Mouse (Mus musculus): Measurements from ENCODE around the gene Rc3h2. TPM values are rescaled to one million over a fixed set of nuclear protein-coding genes. Genes with fewer than 3 reads are reported as not detected.

Gene Rc3h2
- total RNA-seq (2022), result 10 to 100 TPM; 28.1 to 36.7 (median 35.2) TPM

DNA sequence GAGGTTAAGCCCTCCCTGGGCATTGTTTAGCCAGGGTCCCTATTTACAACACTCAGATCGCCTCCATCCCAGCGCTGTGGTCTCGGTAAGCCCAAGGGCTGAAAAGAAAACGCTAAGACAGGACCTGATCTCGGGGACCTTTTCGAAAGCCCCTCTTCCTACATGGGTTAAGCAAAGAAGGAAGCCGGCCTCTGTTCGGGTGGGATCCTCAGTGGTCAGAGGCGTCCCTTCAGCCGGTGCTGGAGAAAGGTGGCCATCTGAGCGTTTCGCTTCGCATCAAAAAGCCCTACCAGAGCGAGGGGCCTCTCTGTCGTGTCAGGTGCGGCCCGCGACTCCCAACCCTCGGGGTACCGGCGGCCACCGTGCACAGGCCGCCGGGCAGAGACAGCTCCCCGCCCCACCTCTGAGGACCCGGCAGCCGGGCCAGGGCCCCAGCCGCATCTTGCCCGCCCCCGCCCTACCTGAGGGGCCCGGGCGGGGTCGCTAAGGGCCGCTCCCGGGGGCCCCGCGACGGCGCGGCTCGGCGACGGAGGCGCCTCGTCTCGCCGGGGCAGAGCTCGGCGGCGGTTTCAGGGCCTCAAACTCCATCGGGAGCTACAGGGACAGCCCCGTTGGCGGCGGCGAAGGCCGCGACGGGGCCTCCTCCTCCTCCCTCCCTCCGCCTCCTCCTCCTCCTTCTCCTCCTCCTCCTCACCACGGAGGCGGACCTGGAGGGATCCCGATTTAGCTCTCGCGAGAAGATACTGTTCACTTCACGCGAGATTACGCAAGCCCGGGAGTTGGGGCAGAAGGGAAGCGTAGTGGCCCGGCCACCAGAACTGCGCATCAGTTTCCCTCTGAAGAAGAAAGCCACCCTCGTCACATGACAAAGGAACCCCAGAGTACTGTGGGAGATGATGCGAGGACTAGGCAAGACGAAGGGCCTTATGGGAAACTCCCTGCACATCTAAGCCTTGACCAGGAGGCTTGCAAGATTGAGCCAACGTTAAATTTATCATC is at the start of gene Rc3h2:
Gene Rc3h2, minus strand, starts transcription at position 598 of the 999 bp plus-strand sequence.
- DNase-seq (ENCODE audit: low spot score), result peak; percentile 96

DNA sequence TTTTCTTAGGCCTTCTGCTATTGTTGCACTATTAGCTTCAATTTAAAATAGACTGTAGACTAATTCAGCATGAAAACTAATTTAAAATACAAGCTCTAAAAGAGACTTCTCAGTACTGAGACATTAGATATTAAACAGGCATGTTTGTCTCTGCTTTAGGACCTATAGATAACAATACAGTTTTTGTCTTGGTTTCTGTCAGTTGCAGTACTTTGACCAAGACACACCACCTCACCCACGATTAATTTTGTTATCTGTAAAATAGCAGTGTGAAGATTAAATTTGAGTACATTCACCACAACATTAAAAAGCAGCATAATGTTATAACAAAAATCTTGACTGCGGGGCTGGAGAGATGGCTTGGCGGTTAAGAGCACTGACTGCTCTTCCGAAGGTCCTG is 43.6 kb upstream of the Rc3h2 start:
- no peak for DNase-seq (ENCODE audit: low spot score)

- DNase-seq (ENCODE audit: low spot score), result no peak
Observed at GRCm38 (mm10) chr2:37460707-37461106, 38.0 kb upstream of the Rc3h2 start.

GRCm38 (mm10) chr2:37452376-37452760 is 29.7 kb upstream of the Rc3h2 start:
- DNase-seq (ENCODE audit: low spot score), result no peak

GRCm38 (mm10) chr2:37451667-37452375 is 29.1 kb upstream of the Rc3h2 start:
- peak; percentile 90 for DNase-seq (ENCODE audit: low spot score)

DNA sequence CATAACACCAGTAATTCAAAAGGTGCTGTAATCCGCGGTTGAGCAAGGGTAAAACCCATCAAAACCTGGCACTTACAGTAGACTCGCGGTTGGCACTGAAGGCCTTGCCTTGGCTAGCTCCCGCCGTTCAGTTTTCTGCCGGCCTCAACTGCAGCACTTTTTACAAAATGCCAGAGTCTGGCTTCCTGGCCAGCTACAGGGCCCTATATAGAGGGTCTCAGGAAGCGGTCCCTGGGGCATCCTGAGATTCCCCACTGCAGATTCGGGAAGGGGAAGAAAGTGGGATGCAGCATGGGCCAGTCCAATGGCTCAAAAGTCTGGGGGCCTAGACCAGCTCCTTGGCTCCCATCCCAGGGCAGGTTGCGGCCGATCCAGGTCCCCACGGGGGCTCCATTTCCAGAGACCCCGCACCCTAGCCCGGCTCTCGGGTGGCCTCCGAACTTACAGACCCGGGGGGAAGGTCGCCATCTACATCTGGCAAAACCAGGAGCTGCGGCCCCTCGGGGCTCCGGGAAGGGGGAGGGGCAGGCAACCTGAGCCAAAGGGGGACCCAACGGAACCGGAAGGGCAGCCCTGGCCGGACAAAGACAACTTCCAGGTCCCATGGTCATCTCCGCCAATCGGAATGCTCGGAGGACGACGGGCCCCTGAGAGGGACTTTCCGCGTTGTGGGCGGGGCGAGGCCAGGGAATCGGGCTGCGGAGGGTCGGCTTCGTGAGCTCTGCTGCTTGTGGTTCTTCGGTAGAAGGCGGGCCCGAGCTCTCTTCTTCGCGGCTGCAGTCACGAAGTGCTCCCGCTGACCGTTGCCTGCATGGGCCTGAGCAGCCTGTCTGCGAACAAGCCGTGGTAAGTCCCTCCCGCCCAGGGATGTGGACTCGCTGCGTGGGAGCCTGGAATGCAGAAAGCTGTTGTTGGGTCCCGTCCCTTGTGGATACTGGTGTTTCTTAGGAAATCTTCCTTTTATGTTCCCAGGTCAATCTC is 20.2 kb upstream of the Rc3h2 start, which contains the start of the genes Zbtb26, Zbtb6 and Rabgap1:
Gene Zbtb26, minus strand, starts transcription at position 525 of the 981 bp plus-strand sequence.
Gene Zbtb6, minus strand, starts transcription at position 561 of the 981 bp plus-strand sequence.
Gene Rabgap1, plus strand, starts transcription at position 669 of the 981 bp plus-strand sequence.
- peak; percentile 98 for DNase-seq (ENCODE audit: low spot score)

DNA sequence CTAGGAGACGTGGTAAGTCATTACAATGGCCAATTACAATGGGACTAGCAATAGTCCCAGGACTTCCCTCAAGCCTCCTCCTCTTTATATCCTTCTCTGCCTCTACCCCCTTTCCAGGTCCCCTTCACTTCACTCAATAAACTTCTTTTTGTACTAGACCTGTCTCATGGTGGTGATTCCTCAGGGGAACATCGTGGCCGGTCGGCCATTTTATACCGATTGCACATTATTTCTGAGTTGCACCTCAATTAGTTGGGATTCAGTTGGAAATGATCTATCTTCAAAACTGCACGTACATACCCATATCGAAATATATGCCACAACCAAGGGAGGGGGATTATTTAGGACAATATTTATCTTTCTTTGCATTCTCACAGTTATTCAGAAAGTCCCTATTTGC is 8.9 kb upstream of the Rc3h2 start:
- no peak for DNase-seq (ENCODE audit: low spot score)

- DNase-seq (ENCODE audit: low spot score), result peak; percentile 88
Observed at GRCm38 (mm10) chr2:37430593-37431464, 8.1 kb upstream of the Rc3h2 start.

DNA sequence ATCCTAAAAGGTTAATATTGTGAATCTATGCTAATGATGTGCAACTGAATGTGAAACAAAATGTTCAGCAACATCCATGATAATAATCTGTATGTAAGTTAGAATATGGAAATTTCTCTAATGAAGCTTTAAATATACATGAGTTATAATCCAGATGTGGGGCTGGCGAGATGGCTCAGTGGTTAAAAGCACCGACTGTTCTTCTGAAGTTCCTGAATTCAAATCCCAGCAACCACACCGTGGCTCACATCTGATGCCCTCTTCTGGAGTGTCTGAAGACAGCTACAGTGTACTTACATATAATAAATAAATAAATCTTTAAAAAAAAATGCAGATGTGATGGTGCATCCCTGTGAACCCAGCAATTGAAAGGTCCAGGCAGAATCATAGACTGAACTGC is 968 bp upstream of the Rc3h2 start:
- DNase-seq (ENCODE audit: low spot score), result no peak

DNA sequence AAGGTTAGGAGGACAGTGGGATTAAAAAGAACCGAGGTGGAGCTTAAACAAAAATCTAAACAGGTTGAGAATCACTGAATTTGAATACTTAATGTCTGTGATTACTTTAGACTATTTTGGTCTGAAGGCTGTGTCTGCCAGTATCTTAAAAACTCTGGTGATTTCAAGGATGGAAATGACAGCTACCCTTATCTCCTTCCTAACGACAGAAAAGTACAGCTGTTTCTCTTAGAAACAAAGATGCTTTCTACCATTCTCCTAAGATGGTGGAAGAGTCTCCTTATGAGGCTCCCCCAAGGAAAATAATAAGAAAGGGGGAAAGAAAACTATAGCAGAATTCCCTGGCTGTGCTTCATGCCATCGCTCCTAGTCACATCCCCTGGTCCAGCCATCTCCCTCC is 800 bp downstream of the Rc3h2 start:
- no peak for DNase-seq (ENCODE audit: low spot score)

DNA sequence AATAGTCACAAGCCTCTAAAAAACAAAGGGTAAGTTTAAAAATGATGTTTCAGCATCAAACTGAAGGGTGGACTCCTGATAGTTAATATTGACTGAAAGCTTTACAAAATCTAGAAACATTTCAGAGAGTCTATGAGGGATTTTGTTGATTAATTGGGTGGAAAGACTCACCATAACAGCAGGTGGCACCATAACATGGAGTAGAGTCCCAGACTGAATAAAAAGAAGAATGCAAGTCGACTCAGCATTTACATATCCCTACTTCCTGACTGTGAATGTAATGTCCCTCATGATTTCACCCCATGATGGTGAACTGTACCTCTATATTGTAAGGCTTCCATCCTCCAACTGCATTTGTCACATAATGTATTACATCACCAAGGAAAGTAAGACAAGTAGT is 27.2 kb downstream of the Rc3h2 start:
- DNase-seq (ENCODE audit: low spot score), result no peak

GRCm38 (mm10) chr2:37382921-37383320 is 39.8 kb downstream of the Rc3h2 start:
- no peak for DNase-seq (ENCODE audit: low spot score)

DNA sequence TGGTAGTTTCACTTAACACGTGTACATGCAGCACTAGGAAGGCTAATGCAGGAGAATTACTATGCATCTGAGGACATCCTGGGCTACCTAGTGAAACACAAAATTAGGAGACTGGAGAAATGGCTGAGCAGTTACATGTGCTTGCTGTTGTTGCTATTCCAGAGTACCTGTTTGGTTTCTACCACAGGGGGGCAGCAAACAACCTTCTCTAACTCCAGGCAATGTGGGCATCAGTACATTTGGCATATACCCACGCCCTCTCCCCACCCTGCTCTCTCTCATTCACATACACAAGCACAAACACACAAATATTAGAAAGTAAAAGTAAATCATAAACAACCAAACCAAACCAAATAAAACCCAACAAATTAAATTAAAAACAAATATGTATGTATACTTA is 42.5 kb downstream of the Rc3h2 start:
- DNase-seq (ENCODE audit: low spot score), result peak; percentile 44

GRCm38 (mm10) chr2:37376018-37376417 is 46.7 kb downstream of the Rc3h2 start:
- no peak for DNase-seq (ENCODE audit: low spot score)

DNA sequence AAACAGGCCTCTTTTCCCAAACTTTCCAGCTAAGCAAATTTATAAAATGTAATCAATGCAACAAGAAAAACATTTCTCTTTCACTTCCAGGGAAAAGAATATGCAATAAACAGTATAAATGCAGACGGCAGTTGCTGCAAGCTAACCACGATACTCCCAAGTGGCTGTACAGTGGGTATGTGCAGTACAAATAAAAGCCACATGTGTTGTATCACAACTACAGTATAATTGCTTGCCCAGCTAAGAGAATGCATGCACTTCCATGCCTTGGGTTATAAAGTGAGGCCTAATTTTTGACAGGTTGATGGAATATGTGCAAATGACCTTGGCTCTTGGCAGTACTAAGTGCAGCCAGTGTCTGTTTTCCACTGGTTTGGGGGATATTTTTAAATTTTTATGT is 52.1 kb downstream of the Rc3h2 start:
- no peak for DNase-seq (ENCODE audit: low spot score)

DNA sequence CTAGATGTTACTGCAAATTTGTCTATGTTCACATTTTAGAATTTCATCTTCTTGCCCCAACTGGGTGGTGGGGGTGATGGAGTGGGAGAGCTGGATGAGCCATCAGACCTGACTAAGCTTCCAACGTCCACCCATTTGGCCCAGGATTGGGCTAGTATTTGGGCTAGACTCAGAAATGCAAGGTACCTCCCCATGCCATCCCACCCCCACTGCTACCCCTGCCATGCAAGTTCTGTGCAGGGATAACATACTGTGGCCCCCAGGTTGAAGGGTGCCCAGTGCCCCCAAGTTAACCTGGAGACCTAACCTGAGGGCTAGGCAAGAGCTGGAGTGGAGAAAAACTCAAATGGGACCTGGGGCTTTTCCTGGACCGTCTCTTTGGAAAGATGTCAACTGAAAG is 62.8 kb downstream of the Rc3h2 start:
- DNase-seq (ENCODE audit: low spot score), result no peak

DNA sequence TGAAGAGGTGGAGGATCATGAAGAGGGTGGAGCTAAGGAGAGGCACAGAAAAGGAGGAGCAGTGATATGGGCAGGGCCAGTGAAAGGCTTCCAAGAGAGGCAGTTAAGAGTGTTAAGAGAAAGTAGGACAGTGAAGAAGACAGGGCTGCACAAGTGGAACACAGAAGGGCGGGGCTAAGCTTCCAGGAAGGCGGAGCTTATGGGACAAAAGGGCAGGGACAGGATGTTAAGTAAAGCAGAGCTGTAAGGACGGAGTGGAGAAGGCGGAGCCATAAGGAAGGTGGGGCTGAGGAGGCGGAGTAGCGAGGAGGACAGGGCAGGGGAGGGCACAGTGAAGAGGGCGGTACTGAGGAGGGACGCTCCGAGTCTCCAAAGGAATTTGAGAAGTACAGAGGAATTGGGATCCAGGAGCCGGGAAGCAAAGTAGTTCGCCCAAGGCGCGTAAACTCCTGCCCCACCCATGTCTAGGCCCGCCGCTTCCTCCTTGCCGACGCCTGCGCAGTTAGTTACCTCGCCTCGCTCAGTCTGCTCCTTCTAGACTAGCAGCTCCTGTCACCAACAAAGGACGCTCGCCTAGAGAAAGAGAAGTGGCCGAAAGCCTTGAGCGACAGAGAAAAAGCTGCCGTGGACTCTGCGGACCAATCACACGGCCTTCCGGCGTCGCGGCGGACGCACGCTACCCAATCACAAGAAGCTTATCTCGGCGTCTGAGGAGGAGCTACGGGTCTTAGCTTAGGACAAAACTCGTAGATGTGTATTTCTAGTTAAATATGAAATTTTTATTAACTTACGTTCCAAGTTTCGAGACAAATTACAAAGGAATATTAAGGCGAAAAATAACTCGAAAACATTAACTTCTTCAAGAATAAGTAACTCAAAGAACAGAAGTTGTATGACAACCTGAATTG is 63.8 kb downstream of the Rc3h2 start, which contains the start of gene Pdcl:
Gene Pdcl, minus strand, starts transcription at position 700 of the 908 bp plus-strand sequence.
- DNase-seq (ENCODE audit: low spot score), result peak; percentile 95

DNA sequence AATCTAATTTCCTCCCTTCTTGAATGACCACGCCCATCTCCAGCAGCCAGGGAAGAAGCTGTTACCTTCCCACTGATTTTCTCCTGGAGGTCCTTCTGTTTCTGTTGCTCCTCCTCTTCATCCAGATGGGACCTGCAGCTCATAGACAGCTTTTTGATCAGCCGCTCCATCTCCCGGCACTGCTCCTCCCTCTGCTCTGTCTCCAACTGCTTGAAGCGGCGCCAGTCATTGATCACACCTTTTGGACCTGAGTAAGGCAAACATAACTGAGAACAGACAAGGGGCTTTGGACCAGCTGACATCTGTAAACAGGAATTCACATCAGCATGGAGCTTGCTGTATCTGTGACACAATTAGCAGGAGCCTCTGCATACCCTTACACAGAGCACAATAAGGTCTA is 67.1 kb downstream of the Rc3h2 start:
- no peak for DNase-seq (ENCODE audit: low spot score)

- DNase-seq (ENCODE audit: low spot score), result no peak
Observed at GRCm38 (mm10) chr2:37351671-37352070, 71.0 kb downstream of the Rc3h2 start.
